Mouse (Mus musculus): ENCODE results near the gene Elovl6.

Elovl6 gene

GRCm38 (mm10) chr3:129596098-129596497 lies 63.9 kb downstream of the Elovl6 start:
- in situ Hi-C loops (cut with MboI; ENCODE audit: low sequenced_read_pairs) = no loop called here

- in situ Hi-C loops (cut with MboI; ENCODE audit: low sequenced_read_pairs) = no loop called here
These were observed 70.1 kb downstream of the Elovl6 start for GRCm38 (mm10) chr3:129602289-129602688.

- in situ Hi-C loops (cut with MboI; ENCODE audit: low sequenced_read_pairs) = no loop called here
These were observed 73.3 kb downstream of the Elovl6 start for GRCm38 (mm10) chr3:129605487-129605886.

- in situ Hi-C loops (cut with MboI; ENCODE audit: low sequenced_read_pairs) = no loop called here
These were observed 73.8 kb downstream of the Elovl6 start for GRCm38 (mm10) chr3:129605934-129606333.

GRCm38 (mm10) chr3:129611626-129612025 lies 79.5 kb downstream of the Elovl6 start:
- in situ Hi-C loops (cut with MboI; ENCODE audit: low sequenced_read_pairs) = no loop called here

GRCm38 (mm10) chr3:129612311-129613097 lies 80.3 kb downstream of the Elovl6 start:
- in situ Hi-C loops (cut with MboI; ENCODE audit: low sequenced_read_pairs) = no loop called here

- in situ Hi-C loops (cut with MboI; ENCODE audit: low sequenced_read_pairs) = no loop called here
These were observed 81.6 kb downstream of the Elovl6 start for GRCm38 (mm10) chr3:129613756-129614155.

- in situ Hi-C loops (cut with MboI; ENCODE audit: low sequenced_read_pairs) = no loop called here
These were observed 82.1 kb downstream of the Elovl6 start for GRCm38 (mm10) chr3:129614216-129614615.

GRCm38 (mm10) chr3:129617450-129617849 lies 85.3 kb downstream of the Elovl6 start:
- in situ Hi-C loops (cut with MboI; ENCODE audit: low sequenced_read_pairs) = no loop called here

- in situ Hi-C loops (cut with MboI; ENCODE audit: low sequenced_read_pairs) = no loop called here
These were observed 87.1 kb downstream of the Elovl6 start for GRCm38 (mm10) chr3:129619194-129619775.

- in situ Hi-C loops (cut with MboI; ENCODE audit: low sequenced_read_pairs) = no loop called here
These were observed 88.6 kb downstream of the Elovl6 start for GRCm38 (mm10) chr3:129620802-129621201.

- in situ Hi-C loops (cut with MboI; ENCODE audit: low sequenced_read_pairs) = no loop called here
These were observed 89.1 kb downstream of the Elovl6 start for GRCm38 (mm10) chr3:129621255-129621654.

GRCm38 (mm10) chr3:129622120-129622519 lies 90.0 kb downstream of the Elovl6 start:
- in situ Hi-C loops (cut with MboI; ENCODE audit: low sequenced_read_pairs) = no loop called here

- in situ Hi-C loops (cut with MboI; ENCODE audit: low sequenced_read_pairs) = no loop called here
These were observed 90.5 kb downstream of the Elovl6 start for GRCm38 (mm10) chr3:129622705-129623104.

GRCm38 (mm10) chr3:129624193-129624805 lies 92.1 kb downstream of the Elovl6 start:
- in situ Hi-C loops (cut with MboI; ENCODE audit: low sequenced_read_pairs) = no loop called here

GRCm38 (mm10) chr3:129627281-129627680 lies 95.1 kb downstream of the Elovl6 start:
- in situ Hi-C loops (cut with MboI; ENCODE audit: low sequenced_read_pairs) = no loop called here

- in situ Hi-C loops (cut with MboI; ENCODE audit: low sequenced_read_pairs) = no loop called here
These were observed 98.9 kb downstream of the Elovl6 start for GRCm38 (mm10) chr3:129631018-129631417.

- in situ Hi-C loops (cut with MboI; ENCODE audit: low sequenced_read_pairs) = no loop called here
These were observed 99.7 kb downstream of the Elovl6 start for GRCm38 (mm10) chr3:129631857-129632256.

- in situ Hi-C loops (cut with MboI; ENCODE audit: low sequenced_read_pairs) = no loop called here
These were observed 101.4 kb downstream of the Elovl6 start for GRCm38 (mm10) chr3:129633518-129633917.

GRCm38 (mm10) chr3:129634260-129634901 lies 102.2 kb downstream of the Elovl6 start:
- in situ Hi-C loops (cut with MboI; ENCODE audit: low sequenced_read_pairs) = no loop called here

GRCm38 (mm10) chr3:129637446-129637845 lies 105.3 kb downstream of the Elovl6 start:
- in situ Hi-C loops (cut with MboI; ENCODE audit: low sequenced_read_pairs) = no loop called here

Measured in CH12F3 (cell line).